Mouse (Mus musculus) skeletal muscle tissue, postnatal 0 days (tissue): ENCODE measurements around the gene Izumo2. TPM values are rescaled to one million over a fixed set of nuclear protein-coding genes. Genes with fewer than 3 reads are reported as not detected.

Experiments
- polyA plus RNA-seq: library from polyadenylated mRNA; unstranded; fragments of >200 nt; fragmentation: Nextera tagmentation; extraction: Ambion mirVana; gene quantifications from 2 replicates; pipeline ENCODE4 v1.2.1, GENCODE M21; 2015

The Izumo2 gene
- polyA plus RNA-seq: not detected in 2 replicates

DNA sequence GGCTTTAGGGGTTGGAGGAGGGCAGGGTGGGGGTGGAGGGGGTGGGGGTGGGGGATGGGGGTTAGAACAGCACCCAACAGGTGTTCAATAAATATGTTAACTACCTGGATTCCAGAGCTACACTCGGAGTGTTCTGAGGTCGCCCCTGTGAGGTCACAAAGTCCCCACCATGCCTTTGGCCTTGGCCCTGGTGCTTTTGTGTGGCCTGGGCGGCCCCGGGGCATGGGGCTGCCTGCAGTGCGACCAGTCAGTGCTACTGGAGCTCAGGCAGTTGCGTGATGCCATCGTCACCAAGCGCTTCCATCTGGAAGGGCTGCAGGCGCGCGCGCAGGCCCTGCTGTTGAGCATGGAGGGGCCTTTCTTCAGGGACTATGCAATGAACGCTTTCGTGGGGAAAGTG is at the start of gene Izumo2:
TSS of gene Izumo2 (plus strand) at position 169 of the 400 bp plus-strand sequence.

DNA sequence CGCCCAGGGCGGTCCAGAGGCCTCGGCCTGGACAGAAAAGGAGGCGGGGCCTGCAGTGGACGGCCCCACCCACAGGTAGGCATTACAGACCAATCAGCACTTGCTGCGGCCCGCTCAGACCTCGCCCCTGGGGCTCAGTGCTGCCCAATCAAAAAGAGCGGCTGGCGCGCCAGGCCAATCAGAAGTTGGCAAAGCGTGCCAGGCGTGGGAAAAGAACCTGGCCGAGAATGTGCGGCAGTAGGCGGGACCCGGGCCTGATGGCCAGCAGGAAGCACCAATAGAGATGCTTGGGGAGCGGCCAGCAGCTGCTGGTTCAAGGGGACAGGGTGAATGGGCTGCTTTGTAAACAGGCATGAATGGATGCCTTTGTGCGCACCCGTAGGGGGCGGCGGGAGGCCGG is 37.7 kb upstream of the Izumo2 start, which contains the start of gene Myh14:
TSS of gene Myh14 (minus strand) at position 41 of the 400 bp plus-strand sequence.

DNA sequence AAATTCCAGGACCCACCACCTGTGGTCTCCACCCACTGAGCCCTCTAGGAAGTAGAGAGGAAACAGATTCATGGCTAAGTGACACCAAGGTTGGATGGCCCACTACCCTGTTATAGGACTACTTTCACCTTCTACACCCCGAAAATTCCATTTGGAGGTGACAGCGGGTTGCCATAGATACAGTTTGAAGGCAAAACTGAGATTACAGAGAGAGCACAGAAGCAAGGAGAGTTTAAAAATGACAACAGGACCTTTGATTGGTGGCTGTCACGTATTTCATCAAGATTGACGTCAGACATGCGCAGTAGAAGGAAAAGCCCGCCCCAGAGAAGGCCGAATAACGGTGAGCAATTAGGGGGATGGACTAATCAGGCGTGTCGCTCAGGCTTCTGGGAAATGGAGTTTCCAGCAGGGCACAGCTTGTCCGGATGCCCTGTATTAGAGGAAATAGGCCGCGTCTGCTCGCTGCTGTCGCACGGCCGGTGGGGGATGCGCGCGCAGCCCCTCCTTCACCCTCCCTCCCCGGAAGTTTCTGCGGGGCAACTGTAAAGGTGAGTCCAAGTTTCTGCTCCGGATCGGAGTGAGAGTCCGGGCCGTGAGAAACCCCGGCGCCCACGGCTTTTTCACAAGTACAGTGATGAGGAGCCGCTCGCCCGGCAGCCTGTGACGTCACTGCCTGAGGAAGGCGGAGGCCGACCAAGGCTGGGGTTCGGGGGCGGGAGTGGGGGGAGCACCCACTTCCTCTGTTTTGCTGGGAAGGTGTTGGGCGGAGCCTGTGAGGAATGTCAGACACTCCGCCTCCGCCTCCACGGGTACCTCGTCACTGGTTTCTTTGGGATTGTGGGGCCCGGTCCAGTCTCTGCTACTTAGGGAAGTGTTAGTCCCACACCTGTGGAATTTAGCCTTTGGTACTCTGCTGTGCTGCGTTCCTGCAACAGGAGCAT is 39.8 kb downstream of the Izumo2 start, which contains the start of gene Vrk3:
TSS of gene Vrk3 (plus strand) at position 313 of the 944 bp plus-strand sequence.

DNA sequence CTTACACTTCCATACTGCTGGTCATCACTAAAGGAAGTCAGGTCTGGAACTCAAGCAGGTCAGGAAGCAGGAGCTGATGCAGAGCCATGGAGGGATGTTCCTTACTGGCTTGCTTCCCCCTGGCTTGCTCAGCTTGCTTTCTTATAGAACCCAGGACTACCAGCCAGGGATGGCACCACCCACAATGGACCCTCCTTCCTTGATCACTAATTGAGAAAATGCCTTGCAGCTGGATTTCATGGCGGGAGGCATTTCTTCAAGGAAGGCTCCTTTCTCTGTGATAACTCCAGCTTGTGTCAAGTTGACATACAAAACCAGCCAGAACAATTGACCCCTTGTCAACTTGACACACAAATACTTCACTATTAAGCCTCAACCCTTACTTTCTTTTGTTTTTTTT is 42.4 kb downstream of the Izumo2 start, which contains the start of gene Zfp473:
TSS of gene Zfp473 (minus strand) at position 101 of the 400 bp plus-strand sequence.

Other genes with a start within 250 kb of the Izumo2 start
- gene Aspdh, start 243.4 kb upstream of the Izumo2 start, polyA plus RNA-seq: not detected in 2 replicates
- 96.3 and 103 TPM in 2 replicates for gene Josd2, start 240.8 kb upstream of the Izumo2 start, polyA plus RNA-seq
- 51.6 and 62.1 TPM in 2 replicates for gene Emc10, start 212.2 kb upstream of the Izumo2 start, polyA plus RNA-seq
- 6.9 and 7.1 TPM in 2 replicates for gene Fam71e1, start 212.2 kb upstream of the Izumo2 start, polyA plus RNA-seq
- gene Mybpc2, start 184.1 kb upstream of the Izumo2 start, polyA plus RNA-seq: 253 and 339 TPM in 2 replicates
- 0.09 and 0.24 TPM in 2 replicates for gene Spib, start 176.7 kb upstream of the Izumo2 start, polyA plus RNA-seq
- gene Pold1, start 159.9 kb upstream of the Izumo2 start, polyA plus RNA-seq: 16.8 and 19.4 TPM in 2 replicates
- gene Nr1h2, start 154.8 kb upstream of the Izumo2 start, polyA plus RNA-seq: 42.1 and 49.0 TPM in 2 replicates
- gene Napsa, start 136.4 kb upstream of the Izumo2 start, polyA plus RNA-seq: 0.81 and 1.3 TPM in 2 replicates
- 0.06 and 0.17 TPM in 2 replicates for gene Kcnc3, start 118.1 kb upstream of the Izumo2 start, polyA plus RNA-seq
- 2.8 and 3.5 TPM in 2 replicates for gene Myh14, start 37.9 kb upstream of the Izumo2 start, polyA plus RNA-seq
- gene Vrk3, start 39.7 kb downstream of the Izumo2 start, polyA plus RNA-seq: 19.5 and 19.6 TPM in 2 replicates
- gene Zfp473, start 42.3 kb downstream of the Izumo2 start, polyA plus RNA-seq: 0.09 and 0.21 TPM in 2 replicates
- gene Nup62, start 107.3 kb downstream of the Izumo2 start, polyA plus RNA-seq: 35.6 and 36.2 TPM in 2 replicates
- 1.1 and 1.4 TPM in 2 replicates for gene Il4i1, start 107.6 kb downstream of the Izumo2 start, polyA plus RNA-seq
- 5.4 and 7.6 TPM in 2 replicates for gene Atf5, start 107.9 kb downstream of the Izumo2 start, polyA plus RNA-seq
- 113 and 122 TPM in 2 replicates for gene Akt1s1, start 140.2 kb downstream of the Izumo2 start, polyA plus RNA-seq
- 69.5 and 72.2 TPM in 2 replicates for gene Tbc1d17, start 140.3 kb downstream of the Izumo2 start, polyA plus RNA-seq
- 20.1 and 24.8 TPM in 2 replicates for gene Pnkp, start 148.4 kb downstream of the Izumo2 start, polyA plus RNA-seq
- gene Ptov1, start 161.0 kb downstream of the Izumo2 start, polyA plus RNA-seq: 285 and 322 TPM in 2 replicates
- 58.9 and 61.2 TPM in 2 replicates for gene Med25, start 184.0 kb downstream of the Izumo2 start, polyA plus RNA-seq
- 17.2 and 18.5 TPM in 2 replicates for gene Fuz, start 187.3 kb downstream of the Izumo2 start, polyA plus RNA-seq
- 39.7 and 41.5 TPM in 2 replicates for gene Ap2a1, start 220.8 kb downstream of the Izumo2 start, polyA plus RNA-seq
- gene Tsks, start 234.5 kb downstream of the Izumo2 start, polyA plus RNA-seq: 0.10 and 0.15 TPM in 2 replicates